Mouse (Mus musculus): Measurements from ENCODE around the gene Sema3g. TPM values are rescaled to one million over a fixed set of nuclear protein-coding genes. Genes with fewer than 3 reads are reported as not detected.

The Sema3g gene
- polyA plus RNA-seq, 1 experiment from 2014 or later = 0.74 TPM

- peaks cover 65% of the 10 kb centered on the region for H3K36me3 ChIP-seq (ENCODE audit: control insufficient read depth, insufficient read depth)
- no peak for TF ChIP-seq CTCF (IDR thresholded peaks at IDR 0.05; ENCODE audit: low read depth)
Observed at GRCm38 (mm10) chr14:31199599-31199998, 18.1 kb upstream of the Sema3g start.

GRCm38 (mm10) chr14:31200038-31200437 is 17.6 kb upstream of the Sema3g start:
- H3K4me1 ChIP-seq (replicated peaks; ENCODE audit: control insufficient read depth, insufficient read depth, low read length) = no peaks in the 10 kb centered on the region; the same call in 1 of the 2 replicates
- H3K27me3 ChIP-seq (replicated peaks; ENCODE audit: control insufficient read depth, insufficient read depth, low read length) = no peaks in the 10 kb centered on the region
- WGBS = 68% methylated on average over 3 of the region's 3 CpGs
- no peak for TF ChIP-seq CTCF (IDR thresholded peaks at IDR 0.05; ENCODE audit: low read depth)
- no peak overlapping the region for H3K4me3 ChIP-seq (ENCODE audit: low read depth, low read length)
- no peak overlapping the region for H3K4me2 ChIP-seq (replicated peaks; ENCODE audit: low read depth)
- H3K9ac ChIP-seq (ENCODE audit: low read depth, low read length) = no peak overlapping the region
- no peak for ATAC-seq
- H3K27ac ChIP-seq (ENCODE audit: low read depth, low read length) = 0 out of 2 replicates have a peak overlapping the region, but pooled peaks have one; percentile 15
- peaks cover 61% of the 10 kb centered on the region for H3K36me3 ChIP-seq (ENCODE audit: control insufficient read depth, insufficient read depth)
- H3K9me3 ChIP-seq (ENCODE audit: control insufficient read depth) = no peaks in the 10 kb centered on the region

More at GRCm38 (mm10) chr14:31199599-31199998, 18.1 kb upstream of the Sema3g start:
- Histone ChIP-seq H3K9ac (ENCODE audit: low read depth, low read length) (no peak overlapping the region), H3K4me1 (replicated peaks; ENCODE audit: control insufficient read depth, insufficient read depth, low read length) (no peaks in the 10 kb centered on the region; the same call in 1 of the 2 replicates), H3K9me3 (ENCODE audit: control insufficient read depth) (no peaks in the 10 kb centered on the region), H3K4me3 (ENCODE audit: low read depth, low read length) (no peak overlapping the region), H3K27ac (ENCODE audit: low read depth, low read length) (no peak overlapping the region), H3K27me3 (replicated peaks; ENCODE audit: control insufficient read depth, insufficient read depth, low read length) (no peaks in the 10 kb centered on the region), H3K4me2 (replicated peaks; ENCODE audit: low read depth) (no peak overlapping the region)
- 92% methylated on average over 7 of the region's 7 CpGs for WGBS
- ATAC-seq = no peak

DNA sequence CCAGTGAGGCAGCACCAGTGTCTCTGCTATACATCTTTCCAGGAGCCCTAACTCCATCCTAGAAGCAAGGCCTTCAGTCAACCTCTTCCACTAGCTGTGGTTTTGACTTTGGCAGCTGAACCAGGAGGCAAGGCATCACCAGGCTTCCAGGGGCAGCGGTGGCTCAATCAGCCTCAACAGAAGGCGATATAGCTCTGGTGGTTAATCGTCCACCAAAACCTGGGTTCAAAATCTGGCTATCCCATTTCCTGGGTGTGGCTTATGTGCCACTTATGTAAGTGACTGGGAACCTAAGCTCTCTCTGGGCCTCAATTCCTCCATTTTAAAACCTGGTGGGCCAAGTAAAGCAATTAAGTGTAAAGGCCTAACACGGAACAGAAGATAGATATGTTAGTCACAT is 12.8 kb upstream of the Sema3g start:
- peak overlapping the region; percentile 94; the same call in 1 of the 2 replicates for H3K9ac ChIP-seq (ENCODE audit: low read depth, low read length)
- 0 out of 2 replicates have a peak overlapping the region, but pooled peaks have one; percentile 88 for H3K27ac ChIP-seq (ENCODE audit: low read depth, low read length)
- H3K36me3 ChIP-seq (ENCODE audit: control insufficient read depth, insufficient read depth) = peaks cover 43% of the 10 kb centered on the region
- H3K27me3 ChIP-seq (replicated peaks; ENCODE audit: control insufficient read depth, insufficient read depth, low read length) = no peaks in the 10 kb centered on the region
- H3K4me1 ChIP-seq (replicated peaks; ENCODE audit: control insufficient read depth, insufficient read depth, low read length) = no peaks in the 10 kb centered on the region; the same call in 1 of the 2 replicates
- ATAC-seq = no peak; the same call in 1 of the 2 replicates
- no peak for TF ChIP-seq CTCF (IDR thresholded peaks at IDR 0.05; ENCODE audit: low read depth)
- peak overlapping the region; percentile 88 for H3K4me2 ChIP-seq (replicated peaks; ENCODE audit: low read depth)
- no peaks in the 10 kb centered on the region for H3K9me3 ChIP-seq (ENCODE audit: control insufficient read depth)
- peak overlapping the region; percentile 83 for H3K4me3 ChIP-seq (ENCODE audit: low read depth, low read length)
- WGBS = 40% methylated on average over 4 of the region's 4 CpGs

- 6% methylated on average over 7 of the region's 8 CpGs for WGBS
- ATAC-seq = peak; percentile 25
- no peaks in the 10 kb centered on the region; the same call in 1 of the 2 replicates for H3K4me1 ChIP-seq (replicated peaks; ENCODE audit: control insufficient read depth, insufficient read depth, low read length)
Observed at GRCm38 (mm10) chr14:31205244-31205561, 12.5 kb upstream of the Sema3g start.

GRCm38 (mm10) chr14:31205562-31206467 is 11.8 kb upstream of the Sema3g start:
- Histone ChIP-seq H3K27ac (ENCODE audit: low read depth, low read length) (peak overlapping the region; percentile 88), H3K9me3 (ENCODE audit: control insufficient read depth) (no peaks in the 10 kb centered on the region), H3K9ac (ENCODE audit: low read depth, low read length) (peak overlapping the region; percentile 94), H3K4me2 (replicated peaks; ENCODE audit: low read depth) (peak overlapping the region; percentile 88), H3K4me1 (replicated peaks; ENCODE audit: control insufficient read depth, insufficient read depth, low read length) (no peaks in the 10 kb centered on the region; the same call in 1 of the 2 replicates), H3K4me3 (ENCODE audit: low read depth, low read length) (peak overlapping the region; percentile 83), H3K27me3 (replicated peaks; ENCODE audit: control insufficient read depth, insufficient read depth, low read length) (no peaks in the 10 kb centered on the region), H3K36me3 (ENCODE audit: control insufficient read depth, insufficient read depth) (peaks cover 33% of the 10 kb centered on the region)
- TF ChIP-seq CTCF (IDR thresholded peaks at IDR 0.05; ENCODE audit: low read depth) = no peak
- ATAC-seq = peak; percentile 51
- WGBS = under 1% methylated on average over 39 of the region's 39 CpGs

More at GRCm38 (mm10) chr14:31205244-31205561, 12.5 kb upstream of the Sema3g start:
- Histone ChIP-seq H3K4me2 (replicated peaks; ENCODE audit: low read depth) (peak overlapping the region; percentile 88), H3K27ac (ENCODE audit: low read depth, low read length) (peak overlapping the region; percentile 88), H3K36me3 (ENCODE audit: control insufficient read depth, insufficient read depth) (peaks cover 39% of the 10 kb centered on the region), H3K9me3 (ENCODE audit: control insufficient read depth) (no peaks in the 10 kb centered on the region), H3K4me3 (ENCODE audit: low read depth, low read length) (peak overlapping the region; percentile 83), H3K27me3 (replicated peaks; ENCODE audit: control insufficient read depth, insufficient read depth, low read length) (no peaks in the 10 kb centered on the region), H3K9ac (ENCODE audit: low read depth, low read length) (peak overlapping the region; percentile 94)
- no peak for TF ChIP-seq CTCF (IDR thresholded peaks at IDR 0.05; ENCODE audit: low read depth)

GRCm38 (mm10) chr14:31206472-31206981 is 11.1 kb upstream of the Sema3g start:
- peak overlapping the region; percentile 94 for H3K9ac ChIP-seq (ENCODE audit: low read depth, low read length)
- peak overlapping the region; percentile 88 for H3K4me2 ChIP-seq (replicated peaks; ENCODE audit: low read depth)
- TF ChIP-seq CTCF (IDR thresholded peaks at IDR 0.05; ENCODE audit: low read depth) = no peak
- H3K4me1 ChIP-seq (replicated peaks; ENCODE audit: control insufficient read depth, insufficient read depth, low read length) = no peaks in the 10 kb centered on the region; the same call in 1 of the 2 replicates
- H3K27me3 ChIP-seq (replicated peaks; ENCODE audit: control insufficient read depth, insufficient read depth, low read length) = no peaks in the 10 kb centered on the region
- under 1% methylated on average over 46 of the region's 48 CpGs for whole genome bisulfite sequencing
- peak overlapping the region; percentile 88 for H3K27ac ChIP-seq (ENCODE audit: low read depth, low read length)
- no peaks in the 10 kb centered on the region for H3K9me3 ChIP-seq (ENCODE audit: control insufficient read depth)
- H3K36me3 ChIP-seq (ENCODE audit: control insufficient read depth, insufficient read depth) = peaks cover 27% of the 10 kb centered on the region
- peak overlapping the region; percentile 83 for H3K4me3 ChIP-seq (ENCODE audit: low read depth, low read length)
- peak; percentile 66 for ATAC-seq
